Mouse (Mus musculus) bone marrow, adult 2 months (tissue): ENCODE results near the gene Zfp651.

Source experiments
- CTCF ChIP-seq: fragments of 200-500 bp; IDR thresholded peaks from 2 replicates; pipeline ENCODE4 v1.5.1; 2011; ENCODE audit warnings: low read length, control low read depth; ENCODE audit not compliant: control insufficient read depth, insufficient read depth
- POLR2A ChIP-seq: fragments of 200-500 bp; IDR thresholded peaks from 2 replicates; pipeline ENCODE4 v1.6.1; 2011; ENCODE audit warnings: low read depth, mild to moderate bottlenecking, control low read depth, low read length, borderline replicate concordance; ENCODE audit not compliant: control insufficient read depth

- no peak for TF ChIP-seq CTCF
- no peak for TF ChIP-seq POLR2A
These were observed 18.0 kb upstream of the Zfp651 start for GRCm38 (mm10) chr9:121741168-121741567.
